Mouse (Mus musculus) adrenal gland, postnatal 25 days (tissue): ENCODE results near the gene Amigo1. TPM values are rescaled to one million over a fixed set of nuclear protein-coding genes. Genes with fewer than 3 reads are reported as not detected.
A peak's percentile ranks its signal among the peaks of the same experiment; 100 is the strongest.

Source experiments
- DNase-seq: peaks from one replicate; pipeline ENCODE4 v3.0.0; 2021; ENCODE audit warnings: mixed read lengths
- total RNA-seq: library from RNA; stranded (reverse); gene quantifications from 2 replicates; pipeline ENCODE4 v1.2.3, GENCODE M21; 2021

The Amigo1 gene
- total RNA-seq, 1 experiment from 2014 or later, result 24.7 TPM

- DNase-seq, result no peak
Measured at GRCm38 (mm10) chr3:108180514-108180913, 5.6 kb upstream of the Amigo1 start.

GRCm38 (mm10) chr3:108184742-108185141 is 1.4 kb upstream of the Amigo1 start:
- DNase-seq, result no peak

- no peak for DNase-seq
Measured at GRCm38 (mm10) chr3:108185460-108186097, 556 bp upstream of the Amigo1 start.

- DNase-seq, result no peak
Measured at GRCm38 (mm10) chr3:108187111-108187795, 1.1 kb downstream of the Amigo1 start.

GRCm38 (mm10) chr3:108188716-108189490 is 2.8 kb downstream of the Amigo1 start:
- DNase-seq, result no peak

GRCm38 (mm10) chr3:108189897-108190296 is 3.8 kb downstream of the Amigo1 start:
- no peak for DNase-seq

GRCm38 (mm10) chr3:108193686-108194085 is 7.6 kb downstream of the Amigo1 start:
- DNase-seq, result no peak

GRCm38 (mm10) chr3:108195287-108195686 is 9.2 kb downstream of the Amigo1 start:
- DNase-seq, result no peak

GRCm38 (mm10) chr3:108195941-108196590 is 9.9 kb downstream of the Amigo1 start:
- no peak for DNase-seq

GRCm38 (mm10) chr3:108197066-108197497 is 10.9 kb downstream of the Amigo1 start:
- no peak for DNase-seq

GRCm38 (mm10) chr3:108199231-108199630 is 13.1 kb downstream of the Amigo1 start:
- no peak for DNase-seq

GRCm38 (mm10) chr3:108200329-108201323 is 14.5 kb downstream of the Amigo1 start, which contains the start of gene Cyb561d1:
Gene Cyb561d1 (minus strand): TSS chr3:108201212.
- DNase-seq, result peak; percentile 93

- no peak for DNase-seq
Measured at GRCm38 (mm10) chr3:108202506-108202905, 16.4 kb downstream of the Amigo1 start.

- no peak for DNase-seq
Measured at GRCm38 (mm10) chr3:108203212-108203611, 17.1 kb downstream of the Amigo1 start.

- peak; percentile 77 for DNase-seq
Measured at GRCm38 (mm10) chr3:108203621-108204325, 17.6 kb downstream of the Amigo1 start.

- DNase-seq, result no peak
Measured at GRCm38 (mm10) chr3:108204470-108204869, 18.3 kb downstream of the Amigo1 start.

- DNase-seq, result no peak
Measured at GRCm38 (mm10) chr3:108205601-108206000, 19.5 kb downstream of the Amigo1 start.

- no peak for DNase-seq
Measured at GRCm38 (mm10) chr3:108206731-108207375, 20.7 kb downstream of the Amigo1 start.

GRCm38 (mm10) chr3:108209001-108209400 is 22.9 kb downstream of the Amigo1 start:
- DNase-seq, result no peak

GRCm38 (mm10) chr3:108209536-108209935 is 23.4 kb downstream of the Amigo1 start:
- DNase-seq, result no peak
